Mouse (Mus musculus) gastrocnemius, adult 8-10 months (tissue): Measurements from ENCODE around the gene Acta1. TPM values are rescaled to one million over a fixed set of nuclear protein-coding genes. Genes with fewer than 3 reads are reported as not detected.

Experiments used
- DNase-seq, 2 experiments: peaks; one replicate each; pipeline ENCODE4 v3.0.0; 2022; ENCODE audit warnings: low spot score in 2 of 2
- total RNA-seq, 4 experiments: library from RNA; stranded (reverse); gene quantifications; 2 replicates each; pipeline ENCODE4 v1.2.4; 2022

Gene Acta1
- over 10,000 TPM; 41,837 to 48,547 (median 43,671) TPM for total RNA-seq

- DNase-seq: peak; percentile 86 to 94
Observed at GRCm38 (mm10) chr8:123894502-123895097, at the start of gene Acta1. Gene Acta1 (minus strand): TSS chr8:123894751.

GRCm38 (mm10) chr8:123929026-123929425, 34.5 kb upstream of the Acta1 start:
- no peak for DNase-seq

- peak; percentile 63 for DNase-seq
Observed at GRCm38 (mm10) chr8:123925671-123926070, 31.1 kb upstream of the Acta1 start.

GRCm38 (mm10) chr8:123924719-123925118, 30.2 kb upstream of the Acta1 start:
- DNase-seq: peak; percentile 81 to 84

GRCm38 (mm10) chr8:123914635-123915034, 20.1 kb upstream of the Acta1 start:
- DNase-seq: no peak

GRCm38 (mm10) chr8:123912265-123912664, 17.7 kb upstream of the Acta1 start:
- no peak for DNase-seq

- DNase-seq: no peak
Observed at GRCm38 (mm10) chr8:123907604-123908003, 13.1 kb upstream of the Acta1 start.

GRCm38 (mm10) chr8:123902653-123903052, 8.1 kb upstream of the Acta1 start:
- no peak for DNase-seq

- DNase-seq: no peak
Observed at GRCm38 (mm10) chr8:123899366-123899765, 4.8 kb upstream of the Acta1 start.

- DNase-seq: no peak
Observed at GRCm38 (mm10) chr8:123898576-123898975, 4.0 kb upstream of the Acta1 start.

GRCm38 (mm10) chr8:123896774-123897173, 2.2 kb upstream of the Acta1 start:
- no peak for DNase-seq

GRCm38 (mm10) chr8:123896366-123896761, 1.8 kb upstream of the Acta1 start:
- no peak for DNase-seq

GRCm38 (mm10) chr8:123895680-123896365, 1.3 kb upstream of the Acta1 start:
- DNase-seq: peak; percentile 64 to 80

GRCm38 (mm10) chr8:123895230-123895629, 679 bp upstream of the Acta1 start:
- peak; percentile 49 to 66 for DNase-seq

- peak in 1 of 2 experiments; percentile 27 for DNase-seq
Observed at GRCm38 (mm10) chr8:123893413-123893812, 1.1 kb downstream of the Acta1 start.

- peak in 1 of 2 experiments; percentile 28 for DNase-seq
Observed at GRCm38 (mm10) chr8:123892586-123893155, 1.9 kb downstream of the Acta1 start.

GRCm38 (mm10) chr8:123891883-123892585, 2.5 kb downstream of the Acta1 start:
- DNase-seq: peak; percentile 41 to 49

GRCm38 (mm10) chr8:123891271-123891670, 3.3 kb downstream of the Acta1 start:
- DNase-seq: peak; percentile 50 to 73

GRCm38 (mm10) chr8:123889797-123890196, 4.8 kb downstream of the Acta1 start:
- DNase-seq: no peak

- DNase-seq: no peak
Observed at GRCm38 (mm10) chr8:123887956-123888355, 6.6 kb downstream of the Acta1 start.

- no peak for DNase-seq
Observed at GRCm38 (mm10) chr8:123887163-123887562, 7.4 kb downstream of the Acta1 start.
